ENCODE assay signal across 30 mouse cellular contexts in genomic region chr9:64988443-64988842, GRCm38 (mm10). TPM values are rescaled to one million over a fixed set of nuclear protein-coding genes. Genes with fewer than 3 reads are reported as not detected.
DNase-seq lines count a peak whose midpoint lies in the region; ATAC-seq and TF ChIP-seq lines count a peak whose summit lies in the region.
"Had no signal": no experiment of that assay in that cellular context is flagged by ENCODE, and none has a peak within 500 bp of the region (broad histone marks: within the 10 kb centered on the region; RNA-seq: fewer than 3 reads in every experiment).

No protein-coding gene starts in this region.

- intact Hi-C loops in heart, adult 2 months (cut with DNase I) = loop anchor here (10.0 kb wide), 1 partner anchor 136 kb away; no protein-coding TSS in a partner anchor
- intact Hi-C loops in left cerebral cortex, postnatal 10 days (cut with DNase I) = no loop called here

- peak; percentile 31 for DNase-seq in heart, adult 11 months
- no peak for DNase-seq in heart, adult 2 months
- DNase-seq in liver, embryonic 13.5 days = no peak
- no peak for DNase-seq in left cerebral cortex, postnatal 10 days (ENCODE audit: extremely low spot score in 1 of 2, low spot score in 2 of 2)
- DNase-seq: adrenal gland, adult 8-10 months; adrenal gland, postnatal 14 days; adrenal gland, postnatal 36 days; B cell, adult 2 months; cerebellum, adult 11-12 months; cerebellum, adult 2 months; cerebellum, adult 9-10 months; cerebellum, postnatal 10 days; cerebellum, postnatal 36 days; embryo, embryonic 11 days had no signal

- H3K36me3 ChIP-seq in heart, adult 2 months (ENCODE audit: control insufficient read depth, insufficient read depth, low read length) = peaks cover 2% of the 10 kb centered on the region; the same call in 1 of the 2 replicates
- H3K36me3 ChIP-seq in liver, embryonic 13.5 days = peaks cover 85% of the 10 kb centered on the region
- H3K36me3 ChIP-seq in liver, embryonic 12.5 days = peaks cover 96% of the 10 kb centered on the region
- peaks cover 71% of the 10 kb centered on the region for H3K36me3 ChIP-seq in intestine, postnatal 0 days (ENCODE audit: control insufficient read depth, insufficient read depth)

- WGBS in heart, adult 2 months = 79% methylated on average over 6 of the region's 6 CpGs
- WGBS in liver, embryonic 13.5 days (ENCODE audit: insufficient replicate concordance) = 61% methylated on average over 6 of the region's 6 CpGs
- WGBS in liver, embryonic 12.5 days (ENCODE audit: insufficient replicate concordance) = 60% methylated on average over 6 of the region's 6 CpGs
- 41% methylated on average over 6 of the region's 6 CpGs for WGBS in intestine, postnatal 0 days

- ATAC-seq in liver, embryonic 13.5 days (ENCODE audit: low read depth) = peak; percentile 19; the same call in 1 of the 2 replicates
- ATAC-seq in liver, embryonic 12.5 days = no peak
- peak; percentile 47; the same call in 1 of the 2 replicates for ATAC-seq in intestine, postnatal 0 days
- ATAC-seq: activated CD4-positive, CD25-positive, alpha-beta regulatory T cell, adult 4 months; CD4-positive, CD25-positive, alpha-beta regulatory T cell, adult 4 months; forebrain, embryonic 14.5 days; forebrain, embryonic 16.5 days; Patski had no signal

- H3K4me2 ChIP-seq in liver, embryonic 13.5 days = no peak overlapping the region
- H3K4me2 ChIP-seq in liver, embryonic 12.5 days = no peak overlapping the region
- no peak overlapping the region for H3K4me2 ChIP-seq in intestine, postnatal 0 days (replicated peaks; ENCODE audit: low read depth)
- H3K4me2 ChIP-seq: embryonic facial prominence, embryonic 13.5 days; embryonic facial prominence, embryonic 15.5 days; forebrain, embryonic 12.5 days had no signal

- H3K4me1 ChIP-seq in heart, adult 2 months (ENCODE audit: control insufficient read depth, insufficient read depth, low read length) = no peaks in the 10 kb centered on the region
- H3K4me1 ChIP-seq in liver, embryonic 13.5 days (replicated peaks) = peaks cover 38% of the 10 kb centered on the region
- H3K4me1 ChIP-seq in liver, embryonic 12.5 days = peaks cover 46% of the 10 kb centered on the region
- no peaks in the 10 kb centered on the region for H3K4me1 ChIP-seq in intestine, postnatal 0 days (replicated peaks; ENCODE audit: control insufficient read depth, insufficient read depth, low read length)
- H3K4me1 ChIP-seq: embryonic facial prominence, embryonic 13.5 days; embryonic facial prominence, embryonic 15.5 days; forebrain, embryonic 10.5 days; forebrain, embryonic 12.5 days had no signal

- H3K4me3 ChIP-seq in heart, adult 2 months = no peak overlapping the region
- H3K4me3 ChIP-seq in liver, embryonic 13.5 days (replicated peaks) = no peak overlapping the region
- H3K4me3 ChIP-seq in liver, embryonic 12.5 days = no peak overlapping the region
- H3K4me3 ChIP-seq in intestine, postnatal 0 days (ENCODE audit: low read depth, low read length) = no peak overlapping the region
- H3K4me3 ChIP-seq: embryonic facial prominence, embryonic 13.5 days; embryonic facial prominence, embryonic 15.5 days; erythroblast, embryonic 14.5 days; forebrain, embryonic 10.5 days; forebrain, embryonic 12.5 days had no signal

- no peaks in the 10 kb centered on the region for H3K9me3 ChIP-seq in liver, embryonic 13.5 days (replicated peaks)
- no peaks in the 10 kb centered on the region for H3K9me3 ChIP-seq in liver, embryonic 12.5 days (replicated peaks)
- H3K9me3 ChIP-seq in intestine, postnatal 0 days (ENCODE audit: control insufficient read depth) = no peaks in the 10 kb centered on the region
- H3K9me3 ChIP-seq: embryonic facial prominence, embryonic 13.5 days; embryonic facial prominence, embryonic 15.5 days; forebrain, embryonic 10.5 days; forebrain, embryonic 12.5 days; G1E had no signal

- no peak for TF ChIP-seq POLR2A in heart, adult 2 months (IDR thresholded peaks at IDR 0.05; ENCODE audit: insufficient read depth, low read depth, low read length)

- H3K9ac ChIP-seq in heart, adult 2 months (ENCODE audit: low read depth, low read length) = no peak overlapping the region
- H3K9ac ChIP-seq in liver, embryonic 13.5 days = no peak overlapping the region
- H3K9ac ChIP-seq in liver, embryonic 12.5 days = no peak overlapping the region
- no peak overlapping the region for H3K9ac ChIP-seq in intestine, postnatal 0 days (ENCODE audit: low read depth, low read length)
- H3K9ac ChIP-seq: embryonic facial prominence, embryonic 13.5 days; embryonic facial prominence, embryonic 15.5 days; forebrain, embryonic 12.5 days had no signal

- TF ChIP-seq EP300 in heart, adult 2 months (IDR thresholded peaks at IDR 0.05; ENCODE audit: insufficient read depth, low read depth, low read length) = no peak

- H3K27me3 ChIP-seq in heart, adult 2 months (ENCODE audit: control insufficient read depth, insufficient read depth, low read length) = no peaks in the 10 kb centered on the region
- H3K27me3 ChIP-seq in liver, embryonic 13.5 days = no peaks in the 10 kb centered on the region
- H3K27me3 ChIP-seq in liver, embryonic 12.5 days (replicated peaks) = no peaks in the 10 kb centered on the region
- no peaks in the 10 kb centered on the region for H3K27me3 ChIP-seq in intestine, postnatal 0 days (replicated peaks; ENCODE audit: control insufficient read depth, insufficient read depth, low read length)
- H3K27me3 ChIP-seq: CH12.LX; embryonic facial prominence, embryonic 13.5 days; embryonic facial prominence, embryonic 15.5 days; forebrain, embryonic 12.5 days; Patski had no signal

- H3K27ac ChIP-seq in heart, adult 2 months = no peak overlapping the region
- H3K27ac ChIP-seq in liver, embryonic 13.5 days = no peak overlapping the region
- H3K27ac ChIP-seq in liver, embryonic 12.5 days = no peak overlapping the region
- no peak overlapping the region for H3K27ac ChIP-seq in intestine, postnatal 0 days (ENCODE audit: low read depth, low read length)
- H3K27ac ChIP-seq: embryonic facial prominence, embryonic 13.5 days; embryonic facial prominence, embryonic 15.5 days; forebrain, embryonic 10.5 days; forebrain, embryonic 12.5 days had no signal

- no peaks in the 10 kb centered on the region for H3K79me2 ChIP-seq in heart, adult 2 months (replicated peaks; ENCODE audit: control insufficient read depth, insufficient read depth, low read length)

- no peak for TF ChIP-seq CTCF in heart, adult 2 months (IDR thresholded peaks at IDR 0.05)
- TF ChIP-seq CTCF in intestine, postnatal 0 days (IDR thresholded peaks at IDR 0.05; ENCODE audit: low read depth) = no peak

RNA-seq across cellular contexts. Expression of gene Ints14, which starts 27.7 kb away (rescaled TPM):
- total RNA-seq in heart, adult 2 months (2021) = 10 to 100 TPM; 14.0 to 15.3 TPM
- polyA plus RNA-seq in heart, adult 2 months (2012; rRNA removed) = 11.0 and 20.5 TPM in 2 replicates
- polyA plus RNA-seq in liver, embryonic 13.5 days (2015; fragmentation: Nextera tagmentation; extraction: Ambion mirVana) = 29.9 and 34.9 TPM in 2 replicates
- 38.9 and 42.5 TPM in 2 replicates for polyA plus RNA-seq in liver, embryonic 12.5 days (2016; fragmentation: Nextera tagmentation; extraction: Ambion mirVana)
- polyA plus RNA-seq in intestine, postnatal 0 days (2015; fragmentation: Nextera tagmentation; extraction: Ambion mirVana) = 23.1 and 23.8 TPM in 2 replicates
- total RNA-seq in left cerebral cortex, postnatal 10 days (2021) = 10 to 100 TPM; 19.7 to 22.0 TPM

RNA-seq across cellular contexts. Expression of gene Hacd3, which starts 33.0 kb away (rescaled TPM):
- 10 to 100 TPM; 17.6 to 18.9 TPM for total RNA-seq in heart, adult 2 months (2021)
- 11.2 and 18.2 TPM in 2 replicates for polyA plus RNA-seq in heart, adult 2 months (2012; rRNA removed)
- 55.7 and 69.5 TPM in 2 replicates for polyA plus RNA-seq in liver, embryonic 13.5 days (2015; fragmentation: Nextera tagmentation; extraction: Ambion mirVana)
- polyA plus RNA-seq in liver, embryonic 12.5 days (2016; fragmentation: Nextera tagmentation; extraction: Ambion mirVana) = 68.3 and 71.9 TPM in 2 replicates
- polyA plus RNA-seq in intestine, postnatal 0 days (2015; fragmentation: Nextera tagmentation; extraction: Ambion mirVana) = 43.9 and 46.8 TPM in 2 replicates
- total RNA-seq in left cerebral cortex, postnatal 10 days (2021) = 100 to 1,000 TPM; 158 to 170 TPM

RNA-seq across cellular contexts. Expression of gene Slc24a1, which starts 37.0 kb away (rescaled TPM):
- under 1 TPM; 0.05 to 0.10 TPM for total RNA-seq in heart, adult 2 months (2021)
- polyA plus RNA-seq in heart, adult 2 months (2012; rRNA removed) = 0.02 TPM in 1 of 2 replicates, not detected in the other
- polyA plus RNA-seq in liver, embryonic 13.5 days (2015; fragmentation: Nextera tagmentation; extraction: Ambion mirVana) = 0.06 and 0.08 TPM in 2 replicates
- 0.11 and 0.13 TPM in 2 replicates for polyA plus RNA-seq in liver, embryonic 12.5 days (2016; fragmentation: Nextera tagmentation; extraction: Ambion mirVana)
- polyA plus RNA-seq in intestine, postnatal 0 days (2015; fragmentation: Nextera tagmentation; extraction: Ambion mirVana) = 0.04 TPM in 1 of 2 replicates, not detected in the other
- under 1 TPM in 1 of 2 experiments, not detected in 1; 0.21 TPM for total RNA-seq in left cerebral cortex, postnatal 10 days (2021)
- total RNA-seq: adrenal gland, adult 18-20 months; adrenal gland, adult 8-10 months; adrenal gland, postnatal 36 days had no signal
- polyA plus RNA-seq: embryonic facial prominence, embryonic 11.5 days; embryonic facial prominence, embryonic 13.5 days; erythroblast, embryonic 14.5 days; G1E had no signal

RNA-seq across cellular contexts. Expression of gene Dpp8, which starts 43.8 kb away (rescaled TPM):
- 10 to 100 TPM; 56.6 to 61.0 TPM for total RNA-seq in heart, adult 2 months (2021)
- 42.2 and 83.2 TPM in 2 replicates for polyA plus RNA-seq in heart, adult 2 months (2012; rRNA removed)
- polyA plus RNA-seq in liver, embryonic 13.5 days (2015; fragmentation: Nextera tagmentation; extraction: Ambion mirVana) = 16.3 and 21.2 TPM in 2 replicates
- polyA plus RNA-seq in liver, embryonic 12.5 days (2016; fragmentation: Nextera tagmentation; extraction: Ambion mirVana) = 31.4 and 32.8 TPM in 2 replicates
- 14.1 and 14.8 TPM in 2 replicates for polyA plus RNA-seq in intestine, postnatal 0 days (2015; fragmentation: Nextera tagmentation; extraction: Ambion mirVana)
- total RNA-seq in left cerebral cortex, postnatal 10 days (2021) = 100 to 1,000 TPM; 128 to 131 TPM
